Mouse (Mus musculus): ENCODE measurements around the gene Pdrg1. TPM values are rescaled to one million over a fixed set of nuclear protein-coding genes. Genes with fewer than 3 reads are reported as not detected.

The Pdrg1 gene
- polyA plus RNA-seq, 1 experiment from 2014 or later: 69.5 TPM

Other genes starting within 250 kb of the Pdrg1 start
- 61.7 and 69.3 TPM in 2 replicates for gene Bcl2l1, start 183.7 kb downstream of the Pdrg1 start, polyA plus RNA-seq (2014; fragmentation: Nextera tagmentation; extraction: Ambion mirVana)
- 107 and 118 TPM in 2 replicates for gene Tpx2, start 167.5 kb downstream of the Pdrg1 start, polyA plus RNA-seq (2014; fragmentation: Nextera tagmentation; extraction: Ambion mirVana)
- not detected in 2 replicates for gene Mylk2, start 104.1 kb downstream of the Pdrg1 start, polyA plus RNA-seq (2014; fragmentation: Nextera tagmentation; extraction: Ambion mirVana)
- gene Foxs1, start 82.2 kb downstream of the Pdrg1 start, polyA plus RNA-seq (2014; fragmentation: Nextera tagmentation; extraction: Ambion mirVana): 0.21 and 0.36 TPM in 2 replicates
- not detected in 2 replicates for gene Dusp15, start 63.7 kb downstream of the Pdrg1 start, polyA plus RNA-seq (2014; fragmentation: Nextera tagmentation; extraction: Ambion mirVana)
- gene Ttll9, start 52.9 kb downstream of the Pdrg1 start, polyA plus RNA-seq (2014; fragmentation: Nextera tagmentation; extraction: Ambion mirVana): 0.35 and 0.62 TPM in 2 replicates
- gene Xkr7, start 16.4 kb upstream of the Pdrg1 start, polyA plus RNA-seq (2014; fragmentation: Nextera tagmentation; extraction: Ambion mirVana): not detected in 2 replicates
- gene Ccm2l, start 50.5 kb upstream of the Pdrg1 start, polyA plus RNA-seq (2014; fragmentation: Nextera tagmentation; extraction: Ambion mirVana): 1.5 and 2.0 TPM in 2 replicates
- 5.1 and 5.2 TPM in 2 replicates for gene Hck, start 93.0 kb upstream of the Pdrg1 start, polyA plus RNA-seq (2014; fragmentation: Nextera tagmentation; extraction: Ambion mirVana)
- gene Tm9sf4, start 145.9 kb upstream of the Pdrg1 start, polyA plus RNA-seq (2014; fragmentation: Nextera tagmentation; extraction: Ambion mirVana): 65.4 and 71.4 TPM in 2 replicates
- 6.5 and 6.8 TPM in 2 replicates for gene Tspyl3, start 210.0 kb upstream of the Pdrg1 start, polyA plus RNA-seq (2014; fragmentation: Nextera tagmentation; extraction: Ambion mirVana)
- 45.2 and 45.9 TPM in 2 replicates for gene Plagl2, start 226.0 kb upstream of the Pdrg1 start, polyA plus RNA-seq (2014; fragmentation: Nextera tagmentation; extraction: Ambion mirVana)
- gene Pofut1, start 226.1 kb upstream of the Pdrg1 start, polyA plus RNA-seq (2014; fragmentation: Nextera tagmentation; extraction: Ambion mirVana): 6.3 and 8.0 TPM in 2 replicates